Mouse (Mus musculus) limb, embryonic 14.5 days (tissue): ENCODE measurements around the gene Rps6kb1. TPM values are rescaled to one million over a fixed set of nuclear protein-coding genes. Genes with fewer than 3 reads are reported as not detected.

Source experiments
- ATAC-seq: fragments of 200-750 bp; cut with Nextera tagmentation; 2 replicates; pipeline ENCODE4 v1.8.0; 2017; ENCODE audit warnings: low read depth, moderate number of reproducible peaks, moderate TSS enrichment; ENCODE audit not compliant: low FRiP score
- DNase-seq: peaks from one replicate; pipeline ENCODE4 v3.0.0-alpha.2; 2015; ENCODE audit warnings: low spot score
- H3K27ac ChIP-seq: fragments of 300-500 bp; sonication (generic); replicated peaks from 2 replicates; pipeline ENCODE4 v1.5.1; 2014; ENCODE audit warnings: low read depth, mild to moderate bottlenecking, low read length, moderate library complexity, mixed read lengths
- H3K27me3 ChIP-seq: fragments of 300-500 bp; sonication (generic); 2 replicates; pipeline ENCODE4 v1.6.1; 2014; ENCODE audit warnings: low read length, mixed read lengths; ENCODE audit not compliant: control insufficient read depth, insufficient read depth
- H3K36me3 ChIP-seq: fragments of 300-500 bp; sonication (generic); 2 replicates; pipeline ENCODE4 v1.6.1; 2014; ENCODE audit warnings: mild to moderate bottlenecking, low read length, moderate library complexity, mixed read lengths; ENCODE audit not compliant: control insufficient read depth, insufficient read depth
- H3K4me1 ChIP-seq: fragments of 300-500 bp; sonication (generic); 2 replicates; pipeline ENCODE4 v1.6.1; 2014; ENCODE audit warnings: antibody characterized with exemption, low read length, mixed read lengths; ENCODE audit not compliant: control insufficient read depth, insufficient read depth
- H3K4me2 ChIP-seq: fragments of 300-500 bp; sonication (generic); replicated peaks from 2 replicates; pipeline ENCODE4 v1.6.1; 2014; ENCODE audit warnings: low read depth, mild to moderate bottlenecking, low read length, moderate library complexity; ENCODE audit not compliant: severe bottlenecking
- H3K4me3 ChIP-seq: fragments of 300-500 bp; sonication (generic); replicated peaks from 2 replicates; pipeline ENCODE4 v1.5.1; 2014; ENCODE audit warnings: low read length
- H3K9ac ChIP-seq: fragments of 300-500 bp; sonication (generic); 2 replicates; pipeline ENCODE4 v1.6.1; 2014; ENCODE audit warnings: mild to moderate bottlenecking, low read depth, low read length, moderate library complexity; ENCODE audit not compliant: severe bottlenecking
- H3K9me3 ChIP-seq: fragments of 300-500 bp; sonication (generic); 2 replicates; pipeline ENCODE4 v1.6.1; 2016; ENCODE audit warnings: low read length; ENCODE audit not compliant: control insufficient read depth
- POLR2A ChIP-seq: fragments of 200-500 bp; IDR thresholded peaks from 2 replicates; pipeline ENCODE4 v1.8.0; 2012; ENCODE audit warnings: inconsistent platforms, mild to moderate bottlenecking, moderate library complexity, borderline replicate concordance; ENCODE audit not compliant: insufficient read depth, insufficient read length; ENCODE audit errors: extremely low read depth
- WGBS: fragments of 180-500 bp; shearing (Covaris S2); extraction: QIAGEN DNeasy Blood & Tissue Kit; methylation state at CpG from one replicate; pipeline ENCODE4 v1.1.7; 2014; 5-methylcytosine and 5-hydroxymethylcytosine counted together
- polyA plus RNA-seq, 2 experiments: library from polyadenylated mRNA; depleted of rRNA in 1 of 2; stranded (reverse) in 1 of 2; unstranded in 1 of 2; fragments of >200 nt; fragmentation: Nextera tagmentation in 1 of 2; extraction: Ambion mirVana in 1 of 2; gene quantifications; 2 replicates each; pipeline versions ENCODE4 v1.2.1 to v1.2.3; 2012 to 2014

Gene Rps6kb1
- polyA plus RNA-seq, 2 experiments: 33.5 to 59.4 TPM

DNA sequence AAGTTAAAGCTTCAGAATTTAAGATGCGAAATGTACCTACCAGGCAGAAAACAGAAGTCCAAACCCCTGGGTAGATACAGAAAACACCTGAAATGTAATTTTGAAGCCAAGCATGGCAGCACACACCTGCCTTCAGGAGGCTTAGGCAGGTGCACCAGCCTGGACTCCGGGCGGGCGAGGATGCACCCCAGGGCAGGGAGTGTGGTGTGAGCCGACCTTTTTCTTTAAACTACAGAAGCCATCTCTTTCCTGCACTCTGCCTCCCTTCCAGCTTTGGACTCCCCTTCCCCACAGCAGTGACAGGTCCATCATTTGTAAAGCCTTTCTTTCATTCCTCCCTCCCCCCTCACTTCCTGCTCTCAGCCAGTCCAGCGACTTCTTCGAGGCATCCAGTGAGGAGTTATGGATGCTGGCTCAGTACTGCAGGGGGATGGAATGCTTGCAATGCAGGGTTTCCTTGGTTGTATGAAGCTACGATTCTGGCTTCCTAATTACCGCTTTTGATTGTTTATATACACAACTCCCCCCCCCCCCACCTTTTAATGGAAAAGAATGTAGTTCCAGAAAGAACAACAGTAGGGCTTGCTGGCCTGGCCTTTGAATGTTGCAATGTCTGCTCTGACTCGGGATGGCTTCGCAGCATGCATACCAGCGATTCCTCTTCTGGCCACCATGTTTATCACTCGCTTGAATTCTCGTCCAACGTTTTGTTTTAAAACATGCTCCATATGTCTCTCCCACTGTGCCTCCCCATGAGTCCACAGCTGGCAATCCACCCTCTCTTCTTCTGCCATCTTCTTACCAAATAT is 26.6 kb upstream of the Rps6kb1 start:
- 0 out of 2 replicates have a peak overlapping the region, but pooled peaks have one; percentile 4 for H3K4me2 ChIP-seq
- ATAC-seq (peak; percentile 35), DNase-seq (peak; percentile 47)
- peak overlapping the region; percentile 90 for H3K27ac ChIP-seq
- H3K36me3 ChIP-seq: no peaks in the 10 kb centered on the region; the same call in 1 of the 2 replicates
- H3K9ac ChIP-seq: no peak overlapping the region
- H3K4me1 ChIP-seq: peaks cover 20% of the 10 kb centered on the region
- H3K9me3 ChIP-seq: no peaks in the 10 kb centered on the region
- H3K27me3 ChIP-seq: no peaks in the 10 kb centered on the region
- H3K4me3 ChIP-seq: no peak overlapping the region
- WGBS: 22% methylated on average over 15 of the region's 15 CpGs
- no peak for TF ChIP-seq POLR2A

DNA sequence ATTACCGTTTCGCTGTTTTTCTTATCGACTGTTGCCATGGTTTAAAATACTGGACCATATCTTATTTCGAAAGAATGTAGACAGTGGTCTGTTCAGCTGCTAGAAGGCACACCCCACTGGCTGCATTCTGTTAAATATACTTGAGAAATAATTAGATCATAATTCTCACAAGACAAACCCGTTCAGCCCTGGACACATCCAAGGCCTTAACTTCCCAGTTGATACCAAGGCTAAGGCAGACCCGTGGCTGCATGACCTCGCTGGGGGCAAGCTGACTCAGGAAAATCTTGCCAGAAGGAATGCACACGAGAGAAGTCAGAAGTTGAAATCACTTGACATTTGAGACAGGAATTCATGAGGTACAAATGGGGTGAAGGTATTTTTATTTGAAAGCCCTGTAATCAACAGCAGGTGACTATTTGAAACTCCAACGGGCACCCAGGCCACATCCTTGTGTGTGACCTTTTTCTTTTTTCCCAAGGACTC is 25.7 kb upstream of the Rps6kb1 start:
- ATAC-seq (peak; percentile 74), DNase-seq (peak; percentile 77)
- no peaks in the 10 kb centered on the region for H3K9me3 ChIP-seq
- WGBS: 8% methylated on average over 9 of the region's 9 CpGs
- H3K4me1 ChIP-seq: peaks cover 20% of the 10 kb centered on the region
- H3K4me3 ChIP-seq: no peak overlapping the region
- no peak for TF ChIP-seq POLR2A
- peak overlapping the region; percentile 90 for H3K27ac ChIP-seq
- H3K27me3 ChIP-seq: no peaks in the 10 kb centered on the region
- H3K9ac ChIP-seq: no peak overlapping the region
- peaks cover 3% of the 10 kb centered on the region; the same call in 1 of the 2 replicates for H3K36me3 ChIP-seq
- H3K4me2 ChIP-seq: no peak overlapping the region

DNA sequence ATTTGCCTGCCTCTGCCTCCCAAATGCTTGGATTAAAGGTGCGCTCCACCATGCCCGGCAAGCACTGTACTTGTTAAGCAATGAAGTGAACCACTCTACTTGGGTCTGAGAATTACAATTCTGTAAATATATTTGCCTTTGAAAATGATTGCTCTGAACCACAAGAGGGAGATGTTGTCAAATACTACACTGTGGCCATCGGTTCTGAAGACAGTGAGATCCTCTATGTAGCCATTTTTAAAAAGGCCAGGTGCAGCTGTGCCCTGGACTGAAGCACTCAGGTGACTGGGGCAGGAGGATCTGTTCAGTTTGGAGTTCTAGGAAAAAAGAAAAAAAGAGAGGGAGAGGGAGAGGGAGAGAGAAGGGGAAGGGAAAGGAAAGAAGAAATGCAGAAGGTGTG is 23.8 kb upstream of the Rps6kb1 start:
- H3K9me3 ChIP-seq: no peaks in the 10 kb centered on the region
- H3K9ac ChIP-seq: no peak overlapping the region
- H3K4me2 ChIP-seq: no peak overlapping the region
- DNase-seq (peak; percentile 48), ATAC-seq (no peak; the same call in 1 of the 2 replicates)
- H3K27ac ChIP-seq: no peak overlapping the region
- no peak overlapping the region for H3K4me3 ChIP-seq
- peaks cover 3% of the 10 kb centered on the region; the same call in 1 of the 2 replicates for H3K36me3 ChIP-seq
- TF ChIP-seq POLR2A: no peak
- 66% methylated on average over 3 of the region's 3 CpGs for WGBS
- no peaks in the 10 kb centered on the region for H3K27me3 ChIP-seq
- H3K4me1 ChIP-seq: peaks cover 20% of the 10 kb centered on the region

DNA sequence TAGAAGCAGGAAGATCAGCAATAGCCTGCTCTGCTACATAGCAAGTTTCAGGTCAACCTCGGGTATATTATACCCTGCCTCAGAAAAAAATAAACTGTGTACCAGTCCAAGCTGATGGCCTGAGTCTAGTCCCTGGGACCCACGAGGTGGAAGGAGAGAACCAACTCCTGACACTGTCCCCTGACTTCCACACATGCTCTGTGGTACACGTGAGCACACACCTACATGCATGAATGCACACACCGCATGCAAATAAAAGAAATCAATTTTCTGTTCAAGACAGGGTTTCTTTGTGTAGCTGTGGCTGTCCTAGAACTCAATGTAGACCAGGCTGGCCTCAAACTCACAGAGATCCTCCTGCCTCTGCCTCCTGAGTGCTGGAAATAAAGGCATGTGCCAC is 13.7 kb upstream of the Rps6kb1 start:
- Histone ChIP-seq H3K27me3 (no peaks in the 10 kb centered on the region), H3K27ac (no peak overlapping the region), H3K4me3 (no peak overlapping the region), H3K9ac (no peak overlapping the region), H3K9me3 (no peaks in the 10 kb centered on the region), H3K4me2 (no peak overlapping the region), H3K36me3 (peaks cover 47% of the 10 kb centered on the region), H3K4me1 (no peaks in the 10 kb centered on the region)
- DNase-seq: no peak
- no peak for ATAC-seq
- TF ChIP-seq POLR2A: no peak
- 85% methylated on average over 4 of the region's 4 CpGs for WGBS

DNA sequence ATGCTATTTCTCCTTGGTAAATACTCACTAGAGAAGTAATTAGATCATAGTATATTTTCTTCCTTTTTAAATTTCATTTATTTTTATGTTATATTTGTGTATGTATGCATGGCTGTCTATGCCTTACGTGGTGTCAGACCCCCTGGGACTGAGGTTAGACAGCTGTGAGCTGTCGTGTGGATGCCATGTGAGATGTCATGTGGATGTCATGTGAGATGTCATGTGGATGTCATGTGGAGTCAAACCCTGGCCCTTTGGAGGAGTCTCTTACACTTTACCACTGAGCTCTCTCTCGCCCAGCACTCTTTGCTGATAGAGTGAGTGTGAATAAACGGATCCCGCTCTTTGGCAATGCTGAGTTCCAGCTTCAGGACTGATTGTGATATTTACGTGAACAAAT is 8.9 kb upstream of the Rps6kb1 start:
- Histone ChIP-seq H3K4me3 (no peak overlapping the region), H3K4me2 (no peak overlapping the region), H3K9me3 (no peaks in the 10 kb centered on the region), H3K4me1 (no peaks in the 10 kb centered on the region), H3K27ac (no peak overlapping the region), H3K9ac (no peak overlapping the region), H3K27me3 (no peaks in the 10 kb centered on the region), H3K36me3 (peaks cover 37% of the 10 kb centered on the region)
- 91% methylated on average over 6 of the region's 6 CpGs for WGBS
- DNase-seq: no peak
- no peak for ATAC-seq
- TF ChIP-seq POLR2A: no peak
